ENCODE assay signal across 21 mouse cellular contexts in genomic region chr17:35213071-35213470, GRCm38 (mm10). TPM values are rescaled to one million over a fixed set of nuclear protein-coding genes. Genes with fewer than 3 reads are reported as not detected.
"Had no signal": no experiment of that assay in that cellular context is flagged by ENCODE, and none has a peak within 500 bp of the region (broad histone marks: within the 10 kb centered on the region; RNA-seq: fewer than 3 reads in every experiment).

No protein-coding gene starts in this region.

- H3K4me3 ChIP-seq: neural tube, embryonic 13.5 days; neural tube, embryonic 15.5 days; stomach, embryonic 15.5 days had no signal

- DNase-seq: retina, postnatal 1 day; right cerebral cortex, adult 18-20 months; right cerebral cortex, postnatal 14 days; right cerebral cortex, postnatal 25 days; right cerebral cortex, postnatal 4 days; spleen, adult 18-20 months; thymus, adult 18-20 months; thymus, adult 2 months; thymus, postnatal 14 days; thymus, postnatal 25 days; thymus, postnatal 36 days; thymus, postnatal 4 days had no signal

- H3K9ac ChIP-seq: neural tube, embryonic 13.5 days; neural tube, embryonic 15.5 days; stomach, embryonic 15.5 days had no signal

- H3K36me3 ChIP-seq: neural tube, embryonic 13.5 days; neural tube, embryonic 15.5 days; stomach, embryonic 15.5 days had no signal

- H3K9me3 ChIP-seq: neural tube, embryonic 13.5 days; neural tube, embryonic 15.5 days; stomach, embryonic 15.5 days had no signal

- H3K4me1 ChIP-seq: neural tube, embryonic 13.5 days; neural tube, embryonic 15.5 days; stomach, embryonic 15.5 days had no signal

- H3K27me3 ChIP-seq: neural tube, embryonic 13.5 days; neural tube, embryonic 15.5 days; stomach, embryonic 15.5 days had no signal

- H3K27ac ChIP-seq: neural tube, embryonic 13.5 days; neural tube, embryonic 15.5 days; stomach, embryonic 15.5 days; stomach, postnatal 0 days had no signal

- H3K4me2 ChIP-seq: neural tube, embryonic 13.5 days; neural tube, embryonic 15.5 days; stomach, embryonic 15.5 days had no signal

RNA-seq across cellular contexts. Expression of gene Gm16181, which starts 7.6 kb away (rescaled TPM):
- total RNA-seq: neutrophil, adult 5-6 weeks had no signal
- polyA plus RNA-seq: neural tube, embryonic 15.5 days; small intestine, adult 2 months; stomach, embryonic 14.5 days; testis, adult 2 months; thymus, adult 2 months had no signal

RNA-seq across cellular contexts. Expression of gene Tnf, which starts 11.3 kb away (rescaled TPM):
- polyA plus RNA-seq: neural tube, embryonic 14.5 days had no signal
